Mouse (Mus musculus): Measurements from ENCODE around the gene Tbx19. TPM values are rescaled to one million over a fixed set of nuclear protein-coding genes. Genes with fewer than 3 reads are reported as not detected.

Tbx19 gene
- not detected for polyA plus RNA-seq (2012; fragmentation: generic; extraction: Trizol)
- long read RNA-seq, experiment 1: 0 reads
- long read RNA-seq, experiment 2: 0 reads

GRCm38 (mm10) chr1:165160723-165161405 lies at the start of gene Tbx19:
Gene Tbx19 (minus strand): TSS chr1:165160773.
- Histone ChIP-seq H3K79me3 (ENCODE audit: low read depth) (no peaks in the 10 kb centered on the region), H3K36me3 (ENCODE audit: control insufficient read depth, insufficient read depth) (no peaks in the 10 kb centered on the region), H3K79me2 (ENCODE audit: control insufficient read depth, insufficient read depth) (no peaks in the 10 kb centered on the region), H3ac (ENCODE audit: control insufficient read depth, insufficient read length, low read depth) (no peak within 1 kb of the TSS), H3K27me3 (ENCODE audit: control insufficient read depth, insufficient read depth, insufficient read length) (peaks cover 9% of the 10 kb centered on the region), H3K4me3 (ENCODE audit: insufficient read depth, poor library complexity, severe bottlenecking) (no peak within 1 kb of the TSS)
- TF ChIP-seq MAX (IDR thresholded peaks at IDR 0.05) (no peak), USF1 (IDR thresholded peaks at IDR 0.05; ENCODE audit: low read depth) (no peak), MYOD1 (IDR thresholded peaks at IDR 0.05; ENCODE audit: control insufficient read depth, insufficient read length, low read depth) (no peak), FOSL1 (IDR thresholded peaks at IDR 0.05; ENCODE audit: insufficient read depth, low read length, poor library complexity, severe bottlenecking) (no peak)

GRCm38 (mm10) chr1:165205591-165205990 lies 45.0 kb upstream of the Tbx19 start:
- H3K4me3 ChIP-seq (ENCODE audit: insufficient read depth, poor library complexity, severe bottlenecking): no peak overlapping the region
- H3ac ChIP-seq (ENCODE audit: control insufficient read depth, insufficient read length, low read depth): no peak overlapping the region
- H3K27me3 ChIP-seq (ENCODE audit: control insufficient read depth, insufficient read depth, insufficient read length): no peaks in the 10 kb centered on the region
- no peaks in the 10 kb centered on the region for H3K36me3 ChIP-seq (ENCODE audit: control insufficient read depth, insufficient read depth)
- no peaks in the 10 kb centered on the region for H3K79me3 ChIP-seq (ENCODE audit: low read depth)
- TF ChIP-seq CEBPB (IDR thresholded peaks at IDR 0.05; ENCODE audit: low read depth) (no peak), MYOG (IDR thresholded peaks at IDR 0.05; ENCODE audit: control insufficient read depth, extremely low read depth, insufficient read length) (no peak), MAX (IDR thresholded peaks at IDR 0.05) (no peak), CTCF (IDR thresholded peaks at IDR 0.05; ENCODE audit: control insufficient read depth, insufficient read depth, insufficient read length) (no peak), USF1 (IDR thresholded peaks at IDR 0.05; ENCODE audit: low read depth) (no peak), MYOD1 (IDR thresholded peaks at IDR 0.05; ENCODE audit: control insufficient read depth, insufficient read length, low read depth) (no peak), FOSL1 (IDR thresholded peaks at IDR 0.05; ENCODE audit: insufficient read depth, low read length, poor library complexity, severe bottlenecking) (no peak)
- H3K79me2 ChIP-seq (ENCODE audit: control insufficient read depth, insufficient read depth): no peaks in the 10 kb centered on the region

GRCm38 (mm10) chr1:165203488-165204035 lies 43.0 kb upstream of the Tbx19 start:
- Histone ChIP-seq H3ac (ENCODE audit: control insufficient read depth, insufficient read length, low read depth) (no peak overlapping the region), H3K27me3 (ENCODE audit: control insufficient read depth, insufficient read depth, insufficient read length) (no peaks in the 10 kb centered on the region), H3K79me2 (ENCODE audit: control insufficient read depth, insufficient read depth) (no peaks in the 10 kb centered on the region), H3K79me3 (ENCODE audit: low read depth) (no peaks in the 10 kb centered on the region), H3K36me3 (ENCODE audit: control insufficient read depth, insufficient read depth) (no peaks in the 10 kb centered on the region), H3K4me3 (ENCODE audit: insufficient read depth, poor library complexity, severe bottlenecking) (no peak overlapping the region)
- TF ChIP-seq CEBPB (IDR thresholded peaks at IDR 0.05; ENCODE audit: low read depth) (no peak), MAX (IDR thresholded peaks at IDR 0.05) (no peak), CTCF (IDR thresholded peaks at IDR 0.05; ENCODE audit: control insufficient read depth, insufficient read depth, insufficient read length) (no peak), FOSL1 (IDR thresholded peaks at IDR 0.05; ENCODE audit: insufficient read depth, low read length, poor library complexity, severe bottlenecking) (no peak), USF1 (IDR thresholded peaks at IDR 0.05; ENCODE audit: low read depth) (no peak), MYOD1 (IDR thresholded peaks at IDR 0.05; ENCODE audit: control insufficient read depth, insufficient read length, low read depth) (no peak), MYOG (IDR thresholded peaks at IDR 0.05; ENCODE audit: control insufficient read depth, extremely low read depth, insufficient read length) (no peak)

GRCm38 (mm10) chr1:165201445-165202012 lies 41.0 kb upstream of the Tbx19 start:
- H3K79me2 ChIP-seq (ENCODE audit: control insufficient read depth, insufficient read depth): no peaks in the 10 kb centered on the region
- no peaks in the 10 kb centered on the region for H3K27me3 ChIP-seq (ENCODE audit: control insufficient read depth, insufficient read depth, insufficient read length)
- no peaks in the 10 kb centered on the region for H3K79me3 ChIP-seq (ENCODE audit: low read depth)
- H3K36me3 ChIP-seq (ENCODE audit: control insufficient read depth, insufficient read depth): no peaks in the 10 kb centered on the region
- no peak overlapping the region for H3ac ChIP-seq (ENCODE audit: control insufficient read depth, insufficient read length, low read depth)
- TF ChIP-seq FOSL1 (IDR thresholded peaks at IDR 0.05; ENCODE audit: insufficient read depth, low read length, poor library complexity, severe bottlenecking) (no peak), CEBPB (IDR thresholded peaks at IDR 0.05; ENCODE audit: low read depth) (no peak), CTCF (IDR thresholded peaks at IDR 0.05; ENCODE audit: control insufficient read depth, insufficient read depth, insufficient read length) (no peak), MAX (IDR thresholded peaks at IDR 0.05) (no peak), MYOD1 (IDR thresholded peaks at IDR 0.05; ENCODE audit: control insufficient read depth, insufficient read length, low read depth) (no peak)
- no peak overlapping the region for H3K4me3 ChIP-seq (ENCODE audit: insufficient read depth, poor library complexity, severe bottlenecking)

GRCm38 (mm10) chr1:165200748-165201147 lies 40.2 kb upstream of the Tbx19 start:
- H3K4me3 ChIP-seq (ENCODE audit: insufficient read depth, poor library complexity, severe bottlenecking): no peak overlapping the region
- no peak overlapping the region for H3ac ChIP-seq (ENCODE audit: control insufficient read depth, insufficient read length, low read depth)
- H3K79me3 ChIP-seq (ENCODE audit: low read depth): no peaks in the 10 kb centered on the region
- H3K27me3 ChIP-seq (ENCODE audit: control insufficient read depth, insufficient read depth, insufficient read length): no peaks in the 10 kb centered on the region
- TF ChIP-seq CEBPB (IDR thresholded peaks at IDR 0.05; ENCODE audit: low read depth): no peak
- no peak for TF ChIP-seq MYOG (IDR thresholded peaks at IDR 0.05; ENCODE audit: control insufficient read depth, extremely low read depth, insufficient read length)
- no peak for TF ChIP-seq USF1 (IDR thresholded peaks at IDR 0.05; ENCODE audit: low read depth)
- no peak for TF ChIP-seq MYOD1 (IDR thresholded peaks at IDR 0.05; ENCODE audit: control insufficient read depth, insufficient read length, low read depth)
- TF ChIP-seq FOSL1 (IDR thresholded peaks at IDR 0.05; ENCODE audit: insufficient read depth, low read length, poor library complexity, severe bottlenecking): no peak
- no peak for TF ChIP-seq MAX (IDR thresholded peaks at IDR 0.05)
- TF ChIP-seq CTCF (IDR thresholded peaks at IDR 0.05; ENCODE audit: control insufficient read depth, insufficient read depth, insufficient read length): no peak
- no peaks in the 10 kb centered on the region for H3K36me3 ChIP-seq (ENCODE audit: control insufficient read depth, insufficient read depth)
- H3K79me2 ChIP-seq (ENCODE audit: control insufficient read depth, insufficient read depth): no peaks in the 10 kb centered on the region

All from C2C12 (cell line).